Mouse (Mus musculus) lung, postnatal 0 days (tissue): Measurements from ENCODE around the gene Ly6g6e. TPM values are rescaled to one million over a fixed set of nuclear protein-coding genes. Genes with fewer than 3 reads are reported as not detected.
A peak's percentile ranks its signal among the peaks of the same experiment; 100 is the strongest.

Experiments
- ATAC-seq: fragments of 200-750 bp; cut with Nextera tagmentation; 2 replicates; pipeline ENCODE4 v1.8.0; 2017; ENCODE audit warnings: moderate library complexity
- DNase-seq: peaks from one replicate; pipeline ENCODE4 v3.0.0-alpha.2; 2016; ENCODE audit warnings: low spot score
- H3K27ac ChIP-seq: fragments of 300-500 bp; sonication (generic); 2 replicates; pipeline ENCODE4 v1.5.1; 2014; ENCODE audit warnings: antibody characterized with exemption, mild to moderate bottlenecking, low read length, mixed read lengths
- H3K27me3 ChIP-seq: fragments of 300-500 bp; sonication (generic); replicated peaks from 2 replicates; pipeline ENCODE4 v1.6.1; 2014; ENCODE audit warnings: low read length, mixed read lengths; ENCODE audit not compliant: insufficient read depth
- H3K36me3 ChIP-seq: fragments of 300-500 bp; sonication (generic); 2 replicates; pipeline ENCODE4 v1.6.1; 2014; ENCODE audit warnings: low read length, mixed read lengths; ENCODE audit not compliant: insufficient read depth
- H3K4me1 ChIP-seq: fragments of 300-500 bp; sonication (generic); 2 replicates; pipeline ENCODE4 v1.6.1; 2014; ENCODE audit warnings: antibody characterized with exemption, low read depth, low read length, mixed read lengths; ENCODE audit not compliant: insufficient read depth
- H3K4me2 ChIP-seq: fragments of 300-500 bp; sonication (generic); replicated peaks from 2 replicates; pipeline ENCODE4 v1.6.1; 2014; ENCODE audit warnings: low read depth, mild to moderate bottlenecking, low read length, moderate library complexity, mixed read lengths
- H3K4me3 ChIP-seq: fragments of 300-500 bp; sonication (generic); 2 replicates; pipeline ENCODE4 v1.5.1; 2014; ENCODE audit warnings: low read depth, low read length
- H3K9ac ChIP-seq: fragments of 300-500 bp; sonication (generic); replicated peaks from 2 replicates; pipeline ENCODE4 v1.6.1; 2014; ENCODE audit warnings: low read depth, mild to moderate bottlenecking
- H3K9me3 ChIP-seq: fragments of 300-500 bp; sonication (generic); 2 replicates; pipeline ENCODE4 v1.6.1; 2016; ENCODE audit warnings: low read length, mixed read lengths
- CTCF ChIP-seq: IDR thresholded peaks from 2 replicates; pipeline ENCODE4 v1.5.1; 2016; ENCODE audit warnings: antibody characterized with exemption, mild to moderate bottlenecking
- EP300 ChIP-seq: IDR thresholded peaks from 2 replicates; pipeline ENCODE4 v1.6.1; 2016; ENCODE audit warnings: antibody characterized with exemption, mild to moderate bottlenecking, control low read depth
- WGBS: fragments of 180-500 bp; shearing (Covaris S2); extraction: QIAGEN DNeasy Blood & Tissue Kit; methylation state at CpG from one replicate; pipeline ENCODE4 v1.1.7; 2014; 5-methylcytosine and 5-hydroxymethylcytosine counted together
- polyA plus RNA-seq: library from polyadenylated mRNA; unstranded; fragments of >200 nt; fragmentation: Nextera tagmentation; extraction: Ambion mirVana; gene quantifications from 2 replicates; pipeline ENCODE4 v1.2.1, GENCODE M21; 2015

The Ly6g6e gene
- polyA plus RNA-seq, 1 experiment from 2014 or later: 2.8 TPM

DNA sequence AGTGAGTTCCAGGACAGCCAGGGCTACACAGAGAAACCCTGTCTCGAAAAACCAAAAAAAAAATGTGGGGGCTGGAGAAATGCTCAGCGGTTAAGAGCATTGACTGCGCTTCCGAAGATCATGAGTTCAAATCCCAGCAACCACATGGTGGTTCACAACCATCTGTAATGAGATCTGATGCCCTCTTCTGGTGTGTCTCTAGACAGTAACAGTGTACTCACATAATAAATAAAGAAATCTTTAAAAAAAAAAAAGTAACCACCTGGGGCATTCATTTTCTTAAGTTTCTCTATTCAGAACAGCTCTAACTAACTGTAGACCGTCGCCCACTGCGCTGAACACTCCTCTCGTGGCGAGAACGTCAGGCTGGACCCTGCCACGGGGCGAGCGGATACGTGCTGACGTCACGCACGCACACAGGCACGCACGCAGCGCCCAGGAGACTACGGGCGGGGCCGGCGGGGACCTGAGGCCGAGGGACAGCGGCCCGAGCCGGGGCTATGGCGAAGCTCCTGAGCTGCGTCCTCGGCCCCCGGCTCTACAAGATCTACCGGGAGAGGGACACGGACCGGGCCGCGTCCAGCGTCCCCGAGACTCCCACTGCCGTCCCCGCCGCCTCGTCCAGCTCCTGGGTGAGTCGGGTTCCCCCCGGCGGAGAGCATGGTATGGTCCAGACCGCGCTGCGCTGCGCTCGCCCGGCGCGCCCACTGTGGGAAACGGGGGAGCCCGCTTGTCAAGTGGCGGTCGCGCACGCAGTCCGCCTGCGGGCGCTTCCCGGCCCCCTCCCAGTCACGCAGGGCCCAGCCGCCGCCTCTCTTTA lies 12.3 kb downstream of the Ly6g6e start, which contains the start of gene Abhd16a:
TSS of gene Abhd16a (plus strand) at position 439 of the 820 bp plus-strand sequence.
- DNase-seq (peak; percentile 98), ATAC-seq (peak; percentile 99)
- Histone ChIP-seq H3K9me3 (no peaks in the 10 kb centered on the region), H3K4me3 (peak within 1 kb of the TSS; percentile 72), H3K36me3 (peaks cover 14% of the 10 kb centered on the region; the same call in 1 of the 2 replicates), H3K4me1 (no peaks in the 10 kb centered on the region), H3K27ac (peak within 1 kb of the TSS; percentile 99), H3K9ac (peak within 1 kb of the TSS; percentile 89), H3K4me2 (peak within 1 kb of the TSS; percentile 59), H3K27me3 (no peaks in the 10 kb centered on the region)
- WGBS: 3% methylated on average over 59 of the region's 67 CpGs
- TF ChIP-seq EP300 (0 out of 2 replicates have a peak, but pooled peaks have one; percentile 9), CTCF (peak; percentile 47)

DNA sequence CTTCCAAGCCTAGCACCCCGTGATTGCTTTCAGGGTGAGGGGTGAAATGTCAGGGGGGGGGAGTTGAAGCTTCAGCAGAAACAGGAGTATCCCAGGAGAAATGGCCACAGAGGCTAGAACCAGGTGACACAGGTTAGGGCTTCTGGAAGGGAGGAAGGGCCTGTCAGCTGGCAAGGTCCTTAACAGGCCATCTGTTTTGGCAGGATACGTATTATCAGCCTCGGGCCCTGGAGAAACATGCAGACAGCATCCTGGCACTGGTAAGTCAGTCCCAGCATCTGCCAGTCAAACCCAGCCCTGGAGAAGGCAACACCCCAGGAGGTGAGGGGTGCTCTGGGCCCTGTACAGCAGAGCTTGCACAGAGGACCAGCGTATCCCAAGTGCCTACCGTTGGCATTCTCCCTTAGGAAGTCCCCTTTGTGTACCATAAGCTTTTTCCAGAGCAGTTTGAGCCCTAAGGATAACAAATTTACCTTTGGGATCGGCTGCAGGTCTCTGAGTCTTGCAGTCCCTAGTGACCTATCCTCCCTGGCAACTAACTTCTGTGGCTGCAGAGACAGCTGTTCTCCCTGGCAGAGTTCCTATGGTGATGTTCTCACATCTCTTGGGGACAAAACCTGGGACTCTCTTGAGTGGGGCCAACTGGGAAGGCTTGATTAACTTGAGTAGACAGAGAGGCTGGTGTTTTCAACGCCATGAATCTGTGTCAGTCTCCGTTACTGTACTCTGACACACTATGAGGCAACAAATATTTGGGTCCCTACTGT lies 13.6 kb downstream of the Ly6g6e start:
- 56% methylated on average over 8 of the region's 8 CpGs for WGBS
- Histone ChIP-seq H3K27ac (0 out of 2 replicates have a peak overlapping the region, but pooled peaks have one; percentile 99), H3K4me2 (peak overlapping the region; percentile 59), H3K4me3 (peak overlapping the region; percentile 72), H3K9me3 (no peaks in the 10 kb centered on the region), H3K36me3 (peaks cover 14% of the 10 kb centered on the region; the same call in 1 of the 2 replicates), H3K9ac (peak overlapping the region; percentile 89; the same call in 1 of the 2 replicates), H3K27me3 (no peaks in the 10 kb centered on the region), H3K4me1 (no peaks in the 10 kb centered on the region)
- TF ChIP-seq EP300: no peak
- TF ChIP-seq CTCF: no peak
- DNase-seq: no peak
- ATAC-seq: no peak

DNA sequence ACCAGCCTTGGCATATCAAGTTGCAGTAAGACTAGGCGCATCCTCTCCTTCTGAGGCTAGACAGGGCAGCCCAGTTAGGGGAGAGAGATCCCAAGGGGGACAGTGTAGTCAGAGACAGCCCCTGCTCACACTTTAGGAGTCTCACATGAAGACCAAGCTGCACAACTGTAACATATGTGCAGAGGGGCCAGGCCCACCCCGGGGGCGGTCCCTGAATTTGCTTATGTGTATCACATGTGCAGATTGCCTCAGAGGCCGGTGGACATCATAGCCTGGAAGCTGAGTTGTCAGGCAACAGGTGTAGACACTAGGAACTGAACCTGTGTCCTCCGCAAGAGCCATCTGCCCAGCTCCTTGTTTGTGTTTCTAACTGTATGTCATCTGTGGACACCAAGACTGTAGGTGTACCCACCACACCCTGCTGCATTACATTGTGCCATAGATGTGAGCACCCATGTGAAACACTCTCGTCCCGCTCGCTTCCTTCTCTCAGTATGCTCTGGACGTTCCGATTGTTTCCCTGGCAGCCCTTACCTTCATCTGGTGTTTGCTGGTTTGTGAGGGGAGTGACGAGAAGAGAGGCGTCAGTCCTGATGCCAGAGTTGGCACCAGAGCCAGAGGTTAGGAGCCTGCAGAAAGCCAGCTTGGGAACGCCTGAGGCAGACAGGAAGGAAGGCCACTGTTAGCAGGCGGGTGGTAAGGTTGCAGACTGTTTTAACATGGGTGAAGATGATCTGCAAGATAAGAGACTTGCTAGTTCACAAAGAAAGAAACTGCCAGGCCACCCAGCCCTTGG lies 15.9 kb downstream of the Ly6g6e start:
- H3K9me3 ChIP-seq: no peaks in the 10 kb centered on the region
- H3K9ac ChIP-seq: no peak overlapping the region
- no peaks in the 10 kb centered on the region for H3K27me3 ChIP-seq
- DNase-seq (no peak), ATAC-seq (no peak)
- no peak overlapping the region for H3K27ac ChIP-seq
- H3K4me1 ChIP-seq: no peaks in the 10 kb centered on the region
- no peak overlapping the region for H3K4me2 ChIP-seq
- peaks cover 29% of the 10 kb centered on the region for H3K36me3 ChIP-seq
- WGBS: 88% methylated on average over 14 of the region's 14 CpGs
- TF ChIP-seq EP300 (no peak), CTCF (no peak)
- no peak overlapping the region for H3K4me3 ChIP-seq

DNA sequence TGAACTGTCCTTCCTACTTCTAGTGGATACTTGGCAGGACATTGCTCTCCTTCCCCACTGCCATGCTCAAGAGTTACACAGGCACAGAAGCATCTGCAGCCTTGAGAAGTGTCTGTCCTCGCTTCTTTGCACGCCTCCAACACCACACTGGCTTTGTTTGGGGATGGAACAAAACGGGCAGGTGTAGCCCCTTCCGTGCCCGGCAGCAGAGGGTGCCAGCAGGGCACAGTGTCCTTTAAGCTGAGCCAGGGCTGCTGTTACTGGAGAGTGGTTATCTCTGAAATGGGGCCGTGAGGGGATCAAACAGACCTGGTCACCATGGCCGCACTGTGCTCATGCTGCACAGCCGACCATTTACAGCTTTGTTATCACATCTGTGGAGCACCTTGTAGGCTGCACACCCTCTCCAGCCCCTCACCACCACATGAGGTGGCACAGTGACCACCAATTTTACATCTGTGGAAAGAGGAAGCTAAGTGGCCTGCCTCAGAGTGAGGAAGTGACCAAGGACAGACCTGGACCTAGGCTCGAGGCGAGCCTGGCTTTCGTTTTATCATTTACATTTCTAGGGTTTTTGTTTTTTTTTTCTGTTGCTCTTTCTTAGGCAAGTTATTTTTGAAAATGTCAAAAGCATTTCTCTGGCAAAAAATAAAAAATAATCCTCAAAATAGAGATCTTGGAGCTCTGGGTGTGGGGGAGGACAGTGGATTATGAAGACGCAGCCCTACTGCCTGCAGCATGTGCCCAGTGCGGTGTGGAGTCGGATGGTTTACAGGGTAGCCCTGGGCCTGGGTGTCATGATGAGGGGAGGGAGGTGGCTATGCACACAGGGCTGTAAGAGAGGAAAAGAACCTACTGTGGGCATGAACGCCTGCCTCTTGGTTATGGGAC lies 18.0 kb downstream of the Ly6g6e start:
- no peaks in the 10 kb centered on the region for H3K4me1 ChIP-seq
- H3K9ac ChIP-seq: no peak overlapping the region
- TF ChIP-seq EP300 (no peak), CTCF (no peak)
- no peak overlapping the region for H3K4me2 ChIP-seq
- DNase-seq (no peak), ATAC-seq (no peak)
- no peak overlapping the region for H3K27ac ChIP-seq
- H3K27me3 ChIP-seq: no peaks in the 10 kb centered on the region
- no peaks in the 10 kb centered on the region for H3K9me3 ChIP-seq
- H3K36me3 ChIP-seq: peaks cover 39% of the 10 kb centered on the region
- 83% methylated on average over 15 of the region's 15 CpGs for WGBS
- H3K4me3 ChIP-seq: no peak overlapping the region

DNA sequence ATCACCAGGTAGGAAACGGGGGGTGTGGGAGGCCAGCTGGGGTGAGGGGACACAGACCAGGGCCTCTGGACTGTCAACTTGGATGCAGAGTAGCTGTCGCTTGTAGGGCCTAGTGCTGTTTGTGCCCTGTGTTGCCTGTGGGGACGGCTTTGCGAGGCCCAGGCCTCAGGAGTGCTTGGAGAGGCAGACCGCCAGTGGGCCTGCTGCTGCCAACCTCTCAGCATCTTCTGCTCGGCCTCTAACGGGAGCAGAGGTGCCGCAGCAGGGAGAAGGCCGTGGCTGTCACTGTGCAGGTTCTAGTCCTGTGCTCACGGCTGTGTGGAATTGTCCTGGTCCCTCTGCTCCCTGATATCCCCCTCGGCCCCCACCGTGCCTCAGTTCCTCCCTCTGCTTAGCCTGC lies 19.9 kb downstream of the Ly6g6e start:
- H3K4me3 ChIP-seq: no peak overlapping the region
- H3K27ac ChIP-seq: no peak overlapping the region
- H3K4me2 ChIP-seq: no peak overlapping the region
- no peak for TF ChIP-seq EP300
- TF ChIP-seq CTCF: no peak
- no peaks in the 10 kb centered on the region for H3K9me3 ChIP-seq
- H3K36me3 ChIP-seq: peaks cover 41% of the 10 kb centered on the region
- ATAC-seq: no peak
- WGBS: 88% methylated on average over 11 of the region's 12 CpGs
- no peaks in the 10 kb centered on the region for H3K27me3 ChIP-seq
- no peak for DNase-seq
- H3K9ac ChIP-seq: no peak overlapping the region
- H3K4me1 ChIP-seq: no peaks in the 10 kb centered on the region
